Mouse (Mus musculus) testis, adult 2 months (tissue): ENCODE measurements around the gene Cacng2. TPM values are rescaled to one million over a fixed set of nuclear protein-coding genes. Genes with fewer than 3 reads are reported as not detected.

Experiments
- H3K27ac ChIP-seq: fragments of 200-500 bp; 2 replicates; pipeline ENCODE4 v1.5.1; 2012; ENCODE audit warnings: low read depth, low read length; ENCODE audit not compliant: control insufficient read depth, insufficient read depth
- H3K27me3 ChIP-seq: fragments of 200-500 bp; 2 replicates; pipeline ENCODE4 v1.6.1; 2012; ENCODE audit warnings: mild to moderate bottlenecking, low read length, moderate library complexity; ENCODE audit not compliant: control insufficient read depth, insufficient read depth
- H3K36me3 ChIP-seq: fragments of 200-500 bp; 2 replicates; pipeline ENCODE4 v1.6.1; 2012; ENCODE audit warnings: mild to moderate bottlenecking, low read length; ENCODE audit not compliant: control insufficient read depth, insufficient read depth
- H3K4me1 ChIP-seq: fragments of 200-500 bp; 2 replicates; pipeline ENCODE4 v1.6.1; 2012; ENCODE audit warnings: low read length; ENCODE audit not compliant: control insufficient read depth, insufficient read depth
- H3K4me3 ChIP-seq: fragments of 200-500 bp; 2 replicates; pipeline ENCODE4 v1.5.1; 2012; ENCODE audit warnings: low read depth, mild to moderate bottlenecking, low read length, moderate library complexity, mixed read lengths; ENCODE audit not compliant: control insufficient read depth
- CTCF ChIP-seq: fragments of 200-500 bp; IDR thresholded peaks from 2 replicates; pipeline ENCODE4 v1.5.1; 2012; ENCODE audit warnings: low read depth, mild to moderate bottlenecking, inconsistent platforms, low read length, moderate library complexity; ENCODE audit not compliant: control insufficient read depth, insufficient read depth, insufficient replicate concordance
- POLR2A ChIP-seq: fragments of 200-500 bp; IDR thresholded peaks from 2 replicates; pipeline ENCODE4 v1.6.1; 2012; ENCODE audit warnings: low read depth, mild to moderate bottlenecking, inconsistent platforms, low read length, moderate library complexity; ENCODE audit not compliant: control insufficient read depth
- polyA plus RNA-seq: library from polyadenylated mRNA; depleted of rRNA; stranded (reverse); fragments of >200 nt; gene quantifications from 2 replicates; pipeline ENCODE4 v1.2.3, GENCODE M21; 2012

Gene Cacng2
- polyA plus RNA-seq, 1 experiment, result 0.02 TPM

DNA sequence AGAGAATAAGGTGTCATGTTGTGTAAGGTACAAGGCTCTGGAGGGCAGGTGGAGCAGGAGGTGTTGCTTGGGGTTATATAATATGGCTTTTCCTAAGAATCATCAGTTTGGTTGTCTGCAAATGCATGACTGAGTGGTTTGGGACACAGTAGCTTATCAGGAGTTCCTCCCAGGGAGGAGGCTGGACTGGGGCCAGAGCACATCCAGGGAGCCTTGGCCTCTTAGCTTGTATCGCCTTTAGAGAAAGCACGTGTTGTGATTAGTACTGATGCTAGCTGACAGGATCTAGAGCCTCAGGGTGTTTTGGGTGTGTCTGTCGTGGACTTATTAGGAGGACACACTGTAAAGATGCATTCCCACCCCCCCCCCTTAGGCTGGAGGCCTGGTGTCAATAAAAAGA, 142.2 kb downstream of the Cacng2 start:
- TF ChIP-seq POLR2A (no peak), CTCF (no peak)
- no peaks in the 10 kb centered on the region for H3K36me3 ChIP-seq
- no peak overlapping the region for H3K27ac ChIP-seq
- no peaks in the 10 kb centered on the region for H3K27me3 ChIP-seq
- no peak overlapping the region for H3K4me3 ChIP-seq
- H3K4me1 ChIP-seq, result no peaks in the 10 kb centered on the region

GRCm38 (mm10) chr15:77974165-77974841, 145.5 kb downstream of the Cacng2 start:
- Histone ChIP-seq H3K27ac (no peak overlapping the region), H3K4me3 (no peak overlapping the region), H3K36me3 (no peaks in the 10 kb centered on the region), H3K4me1 (peaks cover 8% of the 10 kb centered on the region), H3K27me3 (no peaks in the 10 kb centered on the region)
- no peak for TF ChIP-seq POLR2A
- TF ChIP-seq CTCF, result no peak

DNA sequence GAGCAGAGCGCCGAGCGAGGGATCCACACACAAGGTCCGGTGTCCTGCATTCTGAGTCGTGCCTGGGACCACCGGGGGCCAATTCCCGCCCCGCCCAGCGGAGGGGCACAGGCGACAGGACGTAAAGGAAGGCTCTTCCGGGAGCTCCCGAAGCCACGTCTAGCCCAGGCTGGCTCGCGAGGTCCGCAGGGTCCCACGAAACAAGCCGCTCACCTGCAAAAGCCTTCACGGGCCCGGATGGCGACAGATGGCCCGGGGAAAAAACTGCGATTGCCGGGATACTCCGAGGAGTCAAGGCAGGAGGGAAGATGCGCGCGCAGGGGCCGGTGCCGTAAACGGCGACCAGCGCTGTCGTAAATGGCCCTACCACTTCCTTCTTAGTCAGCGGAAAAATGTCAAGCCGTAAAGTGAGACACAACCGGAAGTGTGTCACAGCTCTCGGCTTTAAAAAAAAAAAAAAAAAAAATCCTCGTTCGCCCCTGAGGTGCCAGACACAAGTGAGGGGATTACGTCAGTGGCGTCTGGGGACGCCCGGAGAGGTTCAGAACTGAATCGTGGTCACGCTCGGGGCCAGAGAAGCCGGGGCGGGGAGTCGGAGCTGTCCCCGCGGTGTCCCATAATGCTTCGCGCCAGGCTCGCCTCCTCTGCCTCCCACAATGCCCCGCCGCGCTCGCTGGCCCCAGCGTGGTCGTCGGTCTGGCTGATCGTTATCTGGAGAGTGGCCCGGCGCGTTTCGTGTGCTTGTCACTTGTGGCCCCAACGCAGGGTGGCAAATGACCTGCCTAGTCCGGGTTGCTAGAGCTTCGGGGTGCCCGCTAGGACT, 149.1 kb downstream of the Cacng2 start, which contains the start of gene Eif3d:
Gene Eif3d (minus strand): TSS at position 344 of the 823 bp plus-strand sequence.
- H3K27me3 ChIP-seq, result no peaks in the 10 kb centered on the region
- H3K36me3 ChIP-seq, result peaks cover 5% of the 10 kb centered on the region
- TF ChIP-seq POLR2A (peak; percentile 96), CTCF (no peak)
- H3K27ac ChIP-seq, result peak within 1 kb of the TSS; percentile 99
- H3K4me1 ChIP-seq, result peaks cover 8% of the 10 kb centered on the region
- peak within 1 kb of the TSS; percentile 94 for H3K4me3 ChIP-seq

- Histone ChIP-seq H3K27ac (peak overlapping the region; percentile 75), H3K4me1 (peaks cover 8% of the 10 kb centered on the region), H3K4me3 (peak overlapping the region; percentile 94), H3K36me3 (peaks cover 7% of the 10 kb centered on the region), H3K27me3 (no peaks in the 10 kb centered on the region)
- TF ChIP-seq CTCF (no peak), POLR2A (no peak)
Observed at GRCm38 (mm10) chr15:77969940-77970469, 149.8 kb downstream of the Cacng2 start.

DNA sequence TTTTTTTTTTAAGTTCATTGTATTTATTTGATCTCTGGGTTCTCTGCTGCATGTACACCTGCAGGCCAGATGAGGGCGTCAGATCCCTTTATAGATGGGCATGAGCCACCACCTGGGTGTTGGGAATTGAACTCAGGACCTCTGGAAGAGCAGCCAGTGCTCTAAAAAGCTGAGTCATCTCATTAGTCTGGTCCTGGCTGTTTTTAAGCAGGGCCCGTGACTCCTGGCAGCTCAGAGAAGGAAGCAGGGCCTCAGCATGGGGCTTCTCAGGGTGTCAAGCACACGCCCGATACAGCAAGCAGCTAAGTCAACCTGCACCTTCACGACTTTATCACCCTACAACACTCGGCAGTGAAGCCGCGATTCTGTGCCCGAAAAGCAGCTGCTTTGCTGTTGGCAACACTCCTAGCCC, 154.7 kb downstream of the Cacng2 start:
- Histone ChIP-seq H3K36me3 (peaks cover 8% of the 10 kb centered on the region), H3K27me3 (no peaks in the 10 kb centered on the region), H3K27ac (no peak overlapping the region), H3K4me3 (no peak overlapping the region), H3K4me1 (peaks cover 5% of the 10 kb centered on the region)
- no peak for TF ChIP-seq CTCF
- no peak for TF ChIP-seq POLR2A

- no peaks in the 10 kb centered on the region for H3K27me3 ChIP-seq
- no peaks in the 10 kb centered on the region for H3K4me1 ChIP-seq
- H3K36me3 ChIP-seq, result peaks cover 5% of the 10 kb centered on the region
- TF ChIP-seq POLR2A, result no peak
- no peak overlapping the region for H3K27ac ChIP-seq
- H3K4me3 ChIP-seq, result no peak overlapping the region
Observed at GRCm38 (mm10) chr15:77962447-77962846, 157.4 kb downstream of the Cacng2 start.

DNA sequence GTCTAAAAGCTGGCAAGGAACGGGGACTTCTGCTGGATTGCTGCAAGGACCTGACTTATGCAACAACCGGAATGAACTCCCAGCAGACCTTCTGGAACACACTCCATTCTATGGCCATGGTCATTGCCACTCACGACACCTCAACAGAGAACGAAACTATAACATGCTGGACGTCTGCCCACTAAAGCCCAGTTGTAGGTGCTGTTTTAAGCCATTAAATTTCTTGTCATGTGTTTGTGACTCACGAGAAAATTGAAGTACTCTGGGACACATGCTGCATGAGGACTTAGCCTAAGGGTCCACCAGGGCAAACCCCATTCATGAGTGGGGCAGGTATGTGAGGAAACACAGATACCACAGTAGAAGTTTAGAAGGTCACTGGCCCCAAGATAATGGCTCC, 159.1 kb downstream of the Cacng2 start:
- no peak overlapping the region for H3K4me3 ChIP-seq
- H3K27ac ChIP-seq, result no peak overlapping the region
- H3K36me3 ChIP-seq, result peaks cover 5% of the 10 kb centered on the region
- TF ChIP-seq POLR2A (no peak), CTCF (no peak)
- peaks cover 13% of the 10 kb centered on the region for H3K4me1 ChIP-seq
- no peaks in the 10 kb centered on the region for H3K27me3 ChIP-seq
